Mouse (Mus musculus) gastrocnemius, adult 2 months (tissue): ENCODE measurements around the gene Il2rg. TPM values are rescaled to one million over a fixed set of nuclear protein-coding genes. Genes with fewer than 3 reads are reported as not detected.
A peak's percentile ranks its signal among the peaks of the same experiment; 100 is the strongest.

Experiments
- DNase-seq: peaks from one replicate; pipeline ENCODE4 v3.0.0; 2022
- H3K27ac ChIP-seq: fragments of 200-600 bp; 2 replicates; pipeline ENCODE4 v1.8.1; 2022; ENCODE audit warnings: mild to moderate bottlenecking
- H3K4me3 ChIP-seq: fragments of 200-600 bp; 2 replicates; pipeline ENCODE4 v1.8.1; 2022; ENCODE audit warnings: mild to moderate bottlenecking, moderate library complexity
- CTCF ChIP-seq: fragments of 200-600 bp; IDR thresholded peaks from 2 replicates; pipeline ENCODE4 v1.8.1; 2022; ENCODE audit warnings: antibody characterized with exemption, mild to moderate bottlenecking, moderate library complexity
- intact Hi-C: fragments of 180-260 bp; cut with DNase I; formaldehyde crosslinking; loops from one replicate; pipeline ENCODE4 v1.15.1; 2025
- total RNA-seq, 2 experiments: library from RNA; stranded (reverse); gene quantifications; 2 replicates each; pipeline ENCODE4 v1.2.3; 2021

Gene Il2rg
- total RNA-seq, 2 experiments from 2014 or later = 1.2 to 2.9 TPM

DNA sequence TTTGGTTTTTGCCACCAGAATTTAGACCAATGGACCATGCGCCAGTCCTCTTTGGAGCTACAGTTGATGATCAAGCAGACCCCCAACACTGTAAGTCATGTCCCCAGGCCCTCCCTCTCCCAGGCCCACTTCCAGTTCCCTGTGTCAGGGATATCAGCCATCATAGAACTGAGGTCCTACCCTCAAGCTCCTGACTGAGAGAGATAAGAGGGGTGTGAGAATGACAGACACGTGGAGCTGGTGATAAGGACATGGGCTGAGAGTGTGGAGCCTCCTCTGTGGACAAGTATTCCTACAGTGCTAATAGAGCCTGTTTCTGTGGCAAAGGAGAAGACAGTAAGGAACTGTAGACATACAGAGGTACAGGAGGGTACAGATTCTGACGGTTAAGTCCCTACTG is 19.5 kb upstream of the Il2rg start:
- intact Hi-C loops = loop anchor here (5.0 kb wide), 1 partner anchor 155 kb away; no protein-coding TSS in a partner anchor
- no peak for TF ChIP-seq CTCF
- Histone ChIP-seq H3K4me3 (no peak overlapping the region), H3K27ac (no peak overlapping the region)
- no peak for DNase-seq

DNA sequence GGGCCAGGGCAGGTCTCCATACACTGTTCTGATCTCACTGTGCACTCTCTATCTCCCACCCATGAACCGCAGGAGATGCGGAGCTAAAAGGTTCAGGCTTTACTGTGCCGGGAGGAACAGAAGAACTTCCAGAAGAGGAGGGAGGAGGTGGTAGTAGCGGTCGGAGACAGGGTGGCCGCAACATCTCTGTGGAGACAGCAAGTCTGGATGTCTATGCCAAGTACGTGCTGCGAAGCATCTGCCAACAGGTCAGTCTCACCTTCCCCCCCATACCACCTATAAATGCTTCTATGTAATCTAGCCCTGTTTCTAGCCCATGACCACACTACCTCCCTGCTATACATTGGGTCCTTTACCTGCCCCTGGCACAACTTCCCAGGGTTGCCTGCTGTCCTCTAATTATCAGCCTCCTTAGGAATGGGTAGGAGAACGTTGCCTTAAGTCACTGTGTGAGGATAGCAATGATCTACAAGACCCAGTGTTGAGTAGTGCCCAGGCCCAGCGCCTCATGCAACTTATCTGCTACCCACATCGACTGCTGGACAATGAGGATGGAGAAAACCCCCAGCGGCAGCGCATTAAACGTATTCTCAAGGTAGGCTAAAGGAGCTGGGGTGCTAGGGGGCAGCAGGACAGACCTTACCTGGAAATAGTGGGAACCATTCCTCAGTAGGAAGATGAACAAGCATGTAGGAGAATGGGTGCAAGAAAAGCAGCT is 18.1 kb upstream of the Il2rg start:
- intact Hi-C loops = loop anchor here (5.0 kb wide), 1 partner anchor 154 kb away; no protein-coding TSS in a partner anchor
- no peak for TF ChIP-seq CTCF

DNA sequence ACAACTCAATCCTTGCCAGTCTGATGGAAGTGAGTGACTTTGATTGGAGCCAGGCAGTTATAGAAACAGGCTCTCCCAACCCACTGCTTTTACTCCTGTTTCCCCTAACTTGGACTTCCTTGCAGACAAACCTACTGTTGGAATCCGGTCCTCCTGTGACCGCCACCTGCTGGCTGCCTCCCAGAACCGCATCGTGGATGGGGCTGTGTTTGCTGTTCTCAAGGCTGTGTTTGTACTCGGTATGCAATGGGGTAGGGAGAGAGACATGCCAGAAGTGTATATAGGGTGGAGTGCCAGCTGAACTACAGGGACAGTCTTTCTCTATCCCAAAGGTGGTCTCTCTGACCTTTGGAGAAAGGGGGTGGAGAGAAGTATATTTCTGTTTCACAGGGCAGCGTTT is 17.5 kb upstream of the Il2rg start:
- peak; percentile 50 for DNase-seq
- intact Hi-C loops = loop anchor here (5.0 kb wide), 1 partner anchor 153 kb away; no protein-coding TSS in a partner anchor
- H3K4me3 ChIP-seq = no peak overlapping the region
- TF ChIP-seq CTCF = peak; percentile 62
- no peak overlapping the region for H3K27ac ChIP-seq

More for the DNA sequence above, 18.1 kb upstream of the Il2rg start:
- Histone ChIP-seq H3K4me3 (no peak overlapping the region), H3K27ac (no peak overlapping the region)
- no peak for DNase-seq

DNA sequence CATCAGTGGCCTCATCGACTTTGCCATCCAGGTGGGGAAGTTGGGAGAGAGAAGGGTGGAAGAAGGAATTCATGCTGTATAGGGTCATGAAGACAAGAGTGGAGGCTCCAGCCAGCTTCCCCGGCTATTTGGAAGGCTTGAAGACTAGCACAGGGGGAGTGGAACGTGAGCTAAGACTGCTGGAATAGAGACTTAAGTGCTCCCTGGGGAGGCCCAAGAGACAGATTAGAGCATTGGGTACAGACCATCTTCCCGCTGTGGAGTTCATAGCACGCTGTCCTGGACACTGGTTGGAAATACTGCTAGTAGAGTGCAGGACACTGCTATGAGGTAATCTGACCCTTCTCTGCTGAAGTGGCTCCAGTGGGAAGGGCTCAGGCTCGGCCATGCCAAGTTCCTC is 14.8 kb upstream of the Il2rg start:
- intact Hi-C loops = no loop called here
- Histone ChIP-seq H3K4me3 (no peak overlapping the region), H3K27ac (no peak overlapping the region)
- no peak for TF ChIP-seq CTCF
- no peak for DNase-seq

DNA sequence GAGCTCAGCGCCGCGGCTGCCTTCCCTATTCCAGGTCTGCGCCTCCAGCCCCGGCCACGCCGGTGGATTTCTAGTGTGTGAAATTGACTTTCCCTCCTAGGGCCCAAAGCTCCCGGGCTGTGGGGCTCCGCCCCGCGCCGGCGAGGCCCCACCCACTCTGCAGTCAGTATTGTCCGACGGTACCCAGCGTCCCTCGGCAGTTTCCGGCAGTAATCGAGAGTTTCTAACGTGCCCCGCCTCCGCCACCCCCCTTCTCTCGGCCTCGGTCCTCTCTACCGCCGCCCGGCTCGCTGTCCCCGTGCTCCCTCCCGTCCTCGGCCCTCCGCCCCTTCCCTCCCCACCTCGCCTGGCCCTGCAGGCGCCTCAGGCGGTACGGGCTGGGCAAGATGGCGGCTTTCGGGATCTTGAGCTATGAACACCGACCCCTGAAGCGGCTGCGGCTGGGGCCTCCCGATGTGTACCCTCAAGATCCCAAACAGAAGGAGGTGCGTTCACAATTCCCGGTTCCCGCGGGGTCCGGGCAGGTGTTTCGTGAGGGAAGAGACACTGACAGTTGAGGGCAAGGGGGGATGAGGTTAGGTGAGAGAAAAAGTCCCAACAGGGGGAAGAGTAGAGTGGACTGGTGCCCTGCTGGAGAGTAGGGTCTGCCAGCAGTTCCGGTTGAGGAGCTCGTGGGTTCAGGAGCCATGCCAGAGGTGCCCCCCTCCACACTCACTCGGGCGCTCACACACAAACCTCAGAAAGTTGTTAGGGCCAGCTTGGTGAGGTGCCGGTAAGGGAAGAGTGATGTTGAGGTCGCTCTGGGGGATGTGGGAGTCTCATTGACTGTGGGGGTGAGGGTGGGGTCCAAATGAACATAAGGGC is 6.1 kb upstream of the Il2rg start, which contains the start of gene Med12:
Gene Med12 (plus strand): TSS at position 156 of the 864 bp plus-strand sequence.
- H3K4me3 ChIP-seq = peak within 1 kb of the TSS; percentile 73
- peak within 1 kb of the TSS; percentile 91 for H3K27ac ChIP-seq
- no peak for TF ChIP-seq CTCF
- DNase-seq = peak; percentile 94
- intact Hi-C loops = loop anchor here (2.0 kb wide), 1 partner anchor 19 kb away; the partner anchor contains the start of gene Foxo4

DNA sequence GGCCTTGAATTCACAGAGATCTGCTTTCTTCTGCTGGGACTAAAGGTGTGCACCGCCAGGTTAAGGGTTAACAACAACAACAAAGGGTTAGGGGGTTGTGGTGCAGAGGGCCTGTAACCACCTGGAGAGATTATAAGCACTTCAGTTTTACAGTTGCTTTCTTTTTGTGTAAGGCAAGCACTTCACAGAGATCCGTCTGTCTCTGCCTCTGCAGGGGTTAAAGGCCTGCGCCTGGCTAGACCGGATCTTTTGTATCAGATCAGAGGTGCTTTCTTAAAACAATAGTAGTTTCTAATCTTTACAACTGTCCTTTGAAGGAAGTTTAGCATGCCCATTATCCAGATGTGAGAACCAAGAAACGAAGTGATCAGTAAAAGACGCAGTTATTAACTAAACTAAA is 5.4 kb upstream of the Il2rg start:
- DNase-seq = no peak
- Histone ChIP-seq H3K4me3 (peak overlapping the region; percentile 73), H3K27ac (peak overlapping the region; percentile 91)
- intact Hi-C loops = no loop called here
- TF ChIP-seq CTCF = no peak

DNA sequence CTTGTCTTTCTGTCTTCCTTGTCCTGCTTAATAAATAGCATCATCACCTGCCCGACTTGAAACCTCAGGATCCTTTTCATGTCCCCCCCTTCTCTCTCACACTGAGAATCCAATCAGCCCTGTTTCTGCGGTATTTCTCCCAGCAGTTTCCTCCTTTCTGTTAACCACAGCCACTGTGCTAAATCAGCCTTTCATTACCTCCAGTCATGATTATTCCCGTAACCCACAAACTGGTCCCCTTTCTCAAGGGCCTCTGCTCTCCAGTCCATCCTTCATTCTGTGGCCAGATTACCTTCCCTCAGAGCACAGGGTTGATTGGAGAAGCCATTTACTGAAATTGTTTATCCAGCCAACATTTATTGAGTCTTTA is 685 bp upstream of the Il2rg start, which contains the start of gene Gm20489:
Gene Gm20489 (minus strand): TSS at position 269 of the 370 bp plus-strand sequence.
- no peak for DNase-seq
- intact Hi-C loops = no loop called here
- no peak for TF ChIP-seq CTCF
- H3K27ac ChIP-seq = peak within 1 kb of the TSS; percentile 24
- peak within 1 kb of the TSS; percentile 54 for H3K4me3 ChIP-seq

DNA sequence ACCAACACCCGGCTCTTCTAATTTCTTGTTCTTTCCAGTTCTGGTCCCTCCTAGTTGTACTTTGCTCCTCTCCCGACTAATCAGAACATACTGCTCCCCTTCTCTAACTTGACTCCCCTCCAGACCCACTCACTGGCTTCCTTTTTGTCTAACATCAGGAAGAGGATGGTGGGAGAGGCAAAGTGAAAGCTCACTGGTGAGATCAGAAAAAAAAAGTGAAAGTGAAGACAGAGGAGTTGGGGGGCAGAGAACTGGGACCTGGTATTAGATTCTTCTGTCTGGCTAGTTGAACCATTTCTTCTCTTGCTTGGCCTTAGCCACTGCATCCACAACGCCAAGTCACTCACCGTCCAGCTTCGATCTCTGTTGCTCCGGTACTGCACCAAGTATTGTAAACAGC is 1.4 kb downstream of the Il2rg start:
- Histone ChIP-seq H3K27ac (no peak overlapping the region), H3K4me3 (no peak overlapping the region)
- DNase-seq = no peak
- intact Hi-C loops = no loop called here
- no peak for TF ChIP-seq CTCF

DNA sequence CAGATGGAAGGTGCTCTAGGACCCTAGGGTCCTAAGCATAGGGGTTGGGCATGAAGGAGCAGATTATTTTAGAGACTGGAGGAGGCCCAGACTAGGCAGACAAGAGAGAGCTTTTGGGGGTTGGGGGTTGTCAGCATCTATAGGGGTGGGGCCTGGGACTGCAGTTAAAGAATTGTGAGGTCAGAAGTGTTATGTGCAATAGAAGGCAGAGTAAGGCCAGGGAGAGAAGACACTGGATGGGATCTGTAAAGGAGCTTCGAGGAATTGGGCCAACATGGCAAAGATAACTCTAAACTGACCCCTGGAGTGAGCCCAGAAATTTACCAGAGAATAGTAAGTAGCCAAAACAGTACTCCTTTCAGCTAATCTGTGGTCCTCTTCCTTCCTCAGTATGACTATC is 4.2 kb downstream of the Il2rg start, which contains the start of gene Gm614:
Gene Gm614 (minus strand): TSS at position 101 of the 400 bp plus-strand sequence.
- no peak within 1 kb of the TSS for H3K27ac ChIP-seq
- DNase-seq = no peak

DNA sequence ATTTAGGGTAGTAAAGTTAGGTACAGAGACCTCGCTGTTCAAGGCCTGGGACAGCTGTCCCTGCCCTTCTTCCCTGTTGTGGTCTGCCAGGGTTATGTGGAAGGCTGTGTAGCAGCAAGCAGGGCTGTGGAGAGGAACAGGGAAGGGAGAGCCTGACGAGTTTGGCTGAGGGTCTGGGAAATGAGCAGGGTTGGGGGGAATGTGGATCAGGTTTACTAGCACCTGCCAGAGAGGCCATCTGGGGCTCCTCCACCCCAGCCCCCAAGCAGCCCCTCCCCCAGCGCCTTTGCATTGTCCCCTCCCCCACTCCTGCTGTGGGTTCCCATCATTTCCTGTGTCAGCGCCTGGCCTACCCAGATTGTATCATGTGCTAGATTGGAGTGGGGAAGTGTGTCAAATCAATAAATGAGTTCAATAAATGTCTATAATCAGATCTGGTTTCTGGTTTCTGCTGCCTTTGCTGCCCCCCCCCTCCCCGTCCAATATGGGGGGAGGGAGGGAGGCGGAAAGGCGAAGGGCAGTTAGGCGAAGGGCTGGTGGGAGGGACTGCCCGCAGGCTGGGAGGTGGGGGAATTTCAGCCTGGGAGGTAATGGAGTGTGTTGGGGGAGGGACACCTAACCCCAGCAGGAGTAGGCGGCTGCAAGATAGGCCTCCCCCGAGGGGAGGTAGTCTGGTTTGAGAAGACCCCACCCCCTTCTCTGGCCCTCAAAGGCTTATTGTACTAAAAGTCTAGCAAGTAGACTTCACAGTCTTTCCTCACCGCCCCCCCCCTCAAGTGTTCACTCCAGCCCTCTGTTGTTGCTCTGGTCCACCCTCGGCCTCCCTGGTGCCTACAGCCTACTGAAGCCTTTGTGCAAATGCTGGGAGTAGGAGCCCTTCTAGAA is 7.4 kb downstream of the Il2rg start:
- H3K4me3 ChIP-seq = no peak overlapping the region
- H3K27ac ChIP-seq = no peak overlapping the region
- DNase-seq = no peak
- intact Hi-C loops = no loop called here
- TF ChIP-seq CTCF = no peak

More for the DNA sequence above, 4.2 kb downstream of the Il2rg start, which contains the start of gene Gm614:
- H3K4me3 ChIP-seq = no peak within 1 kb of the TSS
- intact Hi-C loops = no loop called here
- TF ChIP-seq CTCF = no peak

DNA sequence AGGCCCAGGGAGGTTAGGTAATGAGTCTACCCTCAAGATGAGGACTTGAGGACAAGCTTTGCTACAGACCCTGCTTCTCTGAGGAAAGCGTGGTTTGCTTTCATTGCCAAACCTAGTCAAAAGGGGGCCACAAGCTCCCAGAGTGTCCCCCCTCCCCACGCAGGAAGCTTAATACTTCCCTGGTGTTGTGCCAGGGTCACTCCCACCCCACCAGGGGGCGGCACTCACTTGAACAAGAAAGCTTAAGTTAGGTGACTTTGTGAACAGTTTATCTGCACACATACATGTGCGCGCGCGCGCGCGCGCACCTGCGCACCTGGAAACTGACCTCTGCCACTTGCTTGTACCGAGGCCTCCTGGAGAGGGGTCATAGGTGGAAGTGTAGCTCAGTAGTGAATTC is 11.5 kb downstream of the Il2rg start:
- no peak overlapping the region for H3K27ac ChIP-seq
- DNase-seq = peak; percentile 24
- no peak overlapping the region for H3K4me3 ChIP-seq
- intact Hi-C loops = no loop called here
- peak; percentile 29; the same call in 1 of the 2 replicates for TF ChIP-seq CTCF

DNA sequence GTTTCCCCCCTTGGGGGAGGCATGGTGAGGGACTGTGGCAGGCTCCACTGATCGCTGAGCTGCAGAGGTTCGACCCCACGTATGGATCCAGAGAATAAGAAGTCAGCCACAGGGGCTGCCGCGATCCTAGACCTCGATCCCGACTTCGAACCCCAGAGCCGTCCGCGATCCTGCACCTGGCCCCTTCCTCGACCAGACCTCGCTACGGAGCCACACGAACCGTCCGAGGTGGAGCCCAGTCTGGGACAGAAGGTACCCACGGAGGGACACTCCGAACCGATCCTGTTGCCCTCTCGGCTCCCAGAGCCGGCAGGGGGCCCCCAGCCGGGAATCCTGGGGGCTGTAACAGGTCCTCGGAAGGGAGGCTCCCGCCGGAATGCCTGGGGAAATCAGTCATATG is 13.3 kb downstream of the Il2rg start:
- DNase-seq = peak; percentile 15
- TF ChIP-seq CTCF = no peak
- Histone ChIP-seq H3K4me3 (peak overlapping the region; percentile 76), H3K27ac (peak overlapping the region; percentile 90)
- intact Hi-C loops = loop anchor here (2.0 kb wide), 3 partner anchors 20 to 78 kb away; partner anchors contain the start of genes Med12 and Snx12
